Mouse (Mus musculus) cortical plate, adult 2 months (tissue): ENCODE data around the gene Cep57l1.
"Not testable (repeated sequence)": the region's sequence is repeated elsewhere in the genome, so short reads cannot be mapped to it uniquely, and the experiment has no call there.

ENCODE experiments used
- CTCF ChIP-seq: fragments of 200-500 bp; IDR thresholded peaks from 2 replicates; pipeline ENCODE4 v1.5.1; 2011; ENCODE audit warnings: mild to moderate bottlenecking, control low read depth, low read length; ENCODE audit not compliant: insufficient read depth; ENCODE audit errors: extremely low read depth
- POLR2A ChIP-seq: fragments of 200-500 bp; IDR thresholded peaks from 2 replicates; pipeline ENCODE4 v1.6.1; 2011; ENCODE audit warnings: mild to moderate bottlenecking, low read length, control low read depth; ENCODE audit not compliant: insufficient read depth; ENCODE audit errors: extremely low read depth

- TF ChIP-seq CTCF, POLR2A: not testable (repeated sequence)
Observed at GRCm38 (mm10) chr10:41818733-41819070, 9.0 kb upstream of the Cep57l1 start.
